Mouse (Mus musculus): ENCODE measurements at regions not wholly inside any gene's neighbourhood (a gene's known extent, or its start where the extent isn't known, plus 50 kb on each side); places are given as distances from the start of the nearest gene placed in this dataset.
"Not testable (repeated sequence)": the region's sequence is repeated elsewhere in the genome, so short reads cannot be mapped to it uniquely, and the experiment has no call there.

GRCm38 (mm10) chr3:101208751-101209150 lies 79.0 kb downstream of the Cd2 start:
- Histone ChIP-seq H3K4me3 (ENCODE audit: control insufficient read depth, low read depth, low read length) (no peak overlapping the region), H3K36me3 (ENCODE audit: control insufficient read depth, insufficient read depth, low read length) (no peaks in the 10 kb centered on the region), H3K27me3 (ENCODE audit: control insufficient read depth, insufficient read depth, low read length) (no peaks in the 10 kb centered on the region), H3K27ac (ENCODE audit: control insufficient read depth, insufficient read depth, low read depth, low read length) (no peak overlapping the region), H3K4me1 (ENCODE audit: control insufficient read depth, insufficient read depth, low read length) (peaks cover 4% of the 10 kb centered on the region)
- TF ChIP-seq POLR2A (IDR thresholded peaks at IDR 0.05; ENCODE audit: control insufficient read depth, low read depth, low read length): no peak
- no peak for TF ChIP-seq CTCF (IDR thresholded peaks at IDR 0.05; ENCODE audit: control insufficient read depth, insufficient read depth, insufficient replicate concordance, low read depth, low read length)

- H3K27me3 ChIP-seq (ENCODE audit: control insufficient read depth, insufficient read depth, low read length); H3K4me1 ChIP-seq (ENCODE audit: control insufficient read depth, insufficient read depth, low read length); H3K4me3 ChIP-seq (ENCODE audit: control insufficient read depth, low read depth, low read length): not testable (repeated sequence)
These were observed 81.6 kb downstream of the Cd2 start for GRCm38 (mm10) chr3:101206172-101206571.

GRCm38 (mm10) chr3:101194725-101195124 lies 84.6 kb upstream of the Ptgfrn start:
- H3K36me3 ChIP-seq (ENCODE audit: control insufficient read depth, insufficient read depth, low read length): no peaks in the 10 kb centered on the region
- TF ChIP-seq CTCF (IDR thresholded peaks at IDR 0.05; ENCODE audit: control insufficient read depth, insufficient read depth, insufficient replicate concordance, low read depth, low read length) (no peak), POLR2A (IDR thresholded peaks at IDR 0.05; ENCODE audit: control insufficient read depth, low read depth, low read length) (no peak)

More at GRCm38 (mm10) chr3:101206172-101206571, 81.6 kb downstream of the Cd2 start:
- H3K36me3 ChIP-seq (ENCODE audit: control insufficient read depth, insufficient read depth, low read length); H3K27ac ChIP-seq (ENCODE audit: control insufficient read depth, insufficient read depth, low read depth, low read length): not testable (repeated sequence)

GRCm38 (mm10) chr3:101194319-101194718 lies 84.2 kb upstream of the Ptgfrn start:
- H3K27ac ChIP-seq (ENCODE audit: control insufficient read depth, insufficient read depth, low read depth, low read length): no peak overlapping the region
- no peaks in the 10 kb centered on the region for H3K4me1 ChIP-seq (ENCODE audit: control insufficient read depth, insufficient read depth, low read length)
- no peaks in the 10 kb centered on the region for H3K36me3 ChIP-seq (ENCODE audit: control insufficient read depth, insufficient read depth, low read length)
- no peak for TF ChIP-seq POLR2A (IDR thresholded peaks at IDR 0.05; ENCODE audit: control insufficient read depth, low read depth, low read length)
- no peak for TF ChIP-seq CTCF (IDR thresholded peaks at IDR 0.05; ENCODE audit: control insufficient read depth, insufficient read depth, insufficient replicate concordance, low read depth, low read length)
- H3K4me3 ChIP-seq (ENCODE audit: control insufficient read depth, low read depth, low read length): no peak overlapping the region
- H3K27me3 ChIP-seq (ENCODE audit: control insufficient read depth, insufficient read depth, low read length): no peaks in the 10 kb centered on the region

More at GRCm38 (mm10) chr3:101194725-101195124, 84.6 kb upstream of the Ptgfrn start:
- Histone ChIP-seq H3K4me1 (ENCODE audit: control insufficient read depth, insufficient read depth, low read length) (no peaks in the 10 kb centered on the region), H3K27me3 (ENCODE audit: control insufficient read depth, insufficient read depth, low read length) (no peaks in the 10 kb centered on the region), H3K4me3 (ENCODE audit: control insufficient read depth, low read depth, low read length) (no peak overlapping the region), H3K27ac (ENCODE audit: control insufficient read depth, insufficient read depth, low read depth, low read length) (no peak overlapping the region)

GRCm38 (mm10) chr3:101191298-101191986 lies 81.4 kb upstream of the Ptgfrn start:
- no peak overlapping the region for H3K4me3 ChIP-seq (ENCODE audit: control insufficient read depth, low read depth, low read length)
- TF ChIP-seq POLR2A (IDR thresholded peaks at IDR 0.05; ENCODE audit: control insufficient read depth, low read depth, low read length): no peak
- TF ChIP-seq CTCF (IDR thresholded peaks at IDR 0.05; ENCODE audit: control insufficient read depth, insufficient read depth, insufficient replicate concordance, low read depth, low read length): no peak
- no peaks in the 10 kb centered on the region for H3K36me3 ChIP-seq (ENCODE audit: control insufficient read depth, insufficient read depth, low read length)
- H3K4me1 ChIP-seq (ENCODE audit: control insufficient read depth, insufficient read depth, low read length): no peaks in the 10 kb centered on the region
- H3K27me3 ChIP-seq (ENCODE audit: control insufficient read depth, insufficient read depth, low read length): no peaks in the 10 kb centered on the region
- no peak overlapping the region for H3K27ac ChIP-seq (ENCODE audit: control insufficient read depth, insufficient read depth, low read depth, low read length)

- no peaks in the 10 kb centered on the region for H3K27me3 ChIP-seq (ENCODE audit: control insufficient read depth, insufficient read depth, low read length)
- H3K4me3 ChIP-seq (ENCODE audit: control insufficient read depth, low read depth, low read length): no peak overlapping the region
- H3K36me3 ChIP-seq (ENCODE audit: control insufficient read depth, insufficient read depth, low read length): no peaks in the 10 kb centered on the region
- no peak overlapping the region for H3K27ac ChIP-seq (ENCODE audit: control insufficient read depth, insufficient read depth, low read depth, low read length)
- no peaks in the 10 kb centered on the region for H3K4me1 ChIP-seq (ENCODE audit: control insufficient read depth, insufficient read depth, low read length)
- TF ChIP-seq POLR2A (IDR thresholded peaks at IDR 0.05; ENCODE audit: control insufficient read depth, low read depth, low read length) (no peak), CTCF (IDR thresholded peaks at IDR 0.05; ENCODE audit: control insufficient read depth, insufficient read depth, insufficient replicate concordance, low read depth, low read length) (no peak)
These were observed 71.9 kb upstream of the Ptgfrn start for GRCm38 (mm10) chr3:101181958-101182357.

- Histone ChIP-seq H3K36me3 (ENCODE audit: control insufficient read depth, insufficient read depth, low read length) (no peaks in the 10 kb centered on the region), H3K27me3 (ENCODE audit: control insufficient read depth, insufficient read depth, low read length) (no peaks in the 10 kb centered on the region), H3K27ac (ENCODE audit: control insufficient read depth, insufficient read depth, low read depth, low read length) (no peak overlapping the region), H3K4me1 (ENCODE audit: control insufficient read depth, insufficient read depth, low read length) (no peaks in the 10 kb centered on the region), H3K4me3 (ENCODE audit: control insufficient read depth, low read depth, low read length) (no peak overlapping the region)
- TF ChIP-seq POLR2A (IDR thresholded peaks at IDR 0.05; ENCODE audit: control insufficient read depth, low read depth, low read length) (no peak), CTCF (IDR thresholded peaks at IDR 0.05; ENCODE audit: control insufficient read depth, insufficient read depth, insufficient replicate concordance, low read depth, low read length) (no peak)
These were observed 63.9 kb upstream of the Ptgfrn start for GRCm38 (mm10) chr3:101173954-101174353.
